ENCODE assay signal across 8 mouse cellular contexts in genomic region chr1:79861130-79861942, GRCm38 (mm10). TPM values are rescaled to one million over a fixed set of nuclear protein-coding genes. Genes with fewer than 3 reads are reported as not detected.
DNase-seq lines count a peak whose midpoint lies in the region; ATAC-seq and TF ChIP-seq lines count a peak whose summit lies in the region.

Gene Serpine2 (minus strand): TSS chr1:79861180.

- no peak within 1 kb of the TSS for H3K4me2 ChIP-seq in forebrain, postnatal 0 days (ENCODE audit: low read depth)

- no peak for TF ChIP-seq POLR2A in kidney, adult 2 months (IDR thresholded peaks at IDR 0.05; ENCODE audit: low read depth, low read length)
- TF ChIP-seq POLR2A in olfactory bulb, adult 2 months (IDR thresholded peaks at IDR 0.05; ENCODE audit: insufficient read depth, low read depth, low read length): no peak

- H3K9ac ChIP-seq in forebrain, postnatal 0 days: no peak within 1 kb of the TSS

- no peak for TF ChIP-seq CTCF in kidney, adult 2 months (conservative IDR thresholded peaks at IDR 0.05; ENCODE audit: insufficient read depth, insufficient read length, low read depth, low read length)
- no peak for TF ChIP-seq CTCF in forebrain, postnatal 0 days (IDR thresholded peaks at IDR 0.05; ENCODE audit: low read depth)
- TF ChIP-seq CTCF in olfactory bulb, adult 2 months (IDR thresholded peaks at IDR 0.05; ENCODE audit: insufficient read depth, low read depth, low read length): no peak

- no peak within 1 kb of the TSS for H3K4me3 ChIP-seq in kidney, adult 2 months (ENCODE audit: insufficient read depth, low read depth, low read length)
- H3K4me3 ChIP-seq in forebrain, postnatal 0 days (ENCODE audit: low read depth, low read length): no peak within 1 kb of the TSS
- H3K4me3 ChIP-seq in olfactory bulb, adult 2 months (ENCODE audit: insufficient read depth, low read depth, low read length): no peak within 1 kb of the TSS

- 61% methylated on average over 6 of the region's 6 CpGs for WGBS in kidney, adult 2 months
- 6% methylated on average over 6 of the region's 6 CpGs for WGBS in forebrain, postnatal 0 days
- WGBS in olfactory bulb, adult 2 months: 39% methylated on average over 6 of the region's 6 CpGs

- no peak within 1 kb of the TSS for H3K27ac ChIP-seq in kidney, adult 2 months (ENCODE audit: insufficient read depth, low read depth, low read length)
- H3K27ac ChIP-seq in forebrain, postnatal 0 days (ENCODE audit: low read depth, low read length): peak within 1 kb of the TSS; percentile 3
- peak within 1 kb of the TSS; percentile 33; the same call in 1 of the 2 replicates for H3K27ac ChIP-seq in olfactory bulb, adult 2 months (ENCODE audit: insufficient read depth, low read depth, low read length)

- no peaks in the 10 kb centered on the region for H3K9me3 ChIP-seq in forebrain, postnatal 0 days (ENCODE audit: low read length)

- H3K36me3 ChIP-seq in kidney, adult 2 months (ENCODE audit: control insufficient read depth, insufficient read depth, low read length): no peaks in the 10 kb centered on the region
- H3K36me3 ChIP-seq in forebrain, postnatal 0 days (ENCODE audit: insufficient read depth): no peaks in the 10 kb centered on the region

- no peaks in the 10 kb centered on the region for H3K27me3 ChIP-seq in kidney, adult 2 months (replicated peaks; ENCODE audit: control insufficient read depth, insufficient read depth, low read length)
- H3K27me3 ChIP-seq in forebrain, postnatal 0 days (ENCODE audit: insufficient read depth, low read length): 0 out of 2 replicates have a peak, but pooled peaks cover 4% of the 10 kb centered on the region

- no peaks in the 10 kb centered on the region for H3K4me1 ChIP-seq in kidney, adult 2 months (ENCODE audit: control insufficient read depth, insufficient read depth, low read length)
- 0 out of 2 replicates have a peak, but pooled peaks cover 4% of the 10 kb centered on the region for H3K4me1 ChIP-seq in forebrain, postnatal 0 days (ENCODE audit: insufficient read depth)
- H3K4me1 ChIP-seq in olfactory bulb, adult 2 months (ENCODE audit: control insufficient read depth, insufficient read depth, low read length): peaks cover 11% of the 10 kb centered on the region

- peak; percentile 23 for DNase-seq in kidney, adult 2 months
- no peak for DNase-seq in kidney, adult 18-20 months
- DNase-seq in adipocyte (ENCODE audit: low spot score): peak; percentile 3
- DNase-seq in forebrain, postnatal 0 days: peak; percentile 64
- peak; percentile 29 for DNase-seq in heart, postnatal 4 days
- DNase-seq in left cerebral cortex, postnatal 25 days (ENCODE audit: low spot score in 2 of 2): peak; percentile 13 to 55
- DNase-seq in thymus, postnatal 4 days: no peak

- intact Hi-C loops in left cerebral cortex, postnatal 25 days (cut with DNase I): no loop called here

- peak; percentile 26 for ATAC-seq in forebrain, postnatal 0 days

RNA-seq across cellular contexts. Expression of gene Serpine2, which starts in this region (rescaled TPM):
- 27.2 and 30.6 TPM in 2 replicates for polyA plus RNA-seq in kidney, adult 2 months (2012; rRNA removed)
- 133 and 138 TPM in 2 replicates for total RNA-seq in forebrain, postnatal 0 days (2014; rRNA removed)
- 172 and 210 TPM in 2 replicates for polyA plus RNA-seq in forebrain, postnatal 0 days (2015; fragmentation: Nextera tagmentation; extraction: Ambion mirVana)
- total RNA-seq in heart, postnatal 4 days (2021): 10 to 100 TPM; 47.6 to 50.4 TPM
- total RNA-seq in left cerebral cortex, postnatal 25 days (2021): 100 to 1,000 TPM; 136 to 162 TPM
- 393 TPM in 1 of 2 replicates, not detected in the other for polyA plus RNA-seq in olfactory bulb, adult 2 months (2012; ENCODE audit: insufficient read depth, insufficient read length, low replicate concordance, missing spikeins)

Comparison
In these comparisons a context has a peak if more than half of its experiments do, and no peak if none do; other contexts are left out.
1. DNase-seq: peak in kidney, adult 2 months (single experiment), adipocyte (single experiment), forebrain, postnatal 0 days (single experiment), heart, postnatal 4 days (single experiment) and left cerebral cortex, postnatal 25 days (2 of 2); none in kidney, adult 18-20 months (single experiment) and thymus, postnatal 4 days (single experiment).